9 mouse cellular contexts compared by ENCODE assay signal in the genomic region with DNA sequence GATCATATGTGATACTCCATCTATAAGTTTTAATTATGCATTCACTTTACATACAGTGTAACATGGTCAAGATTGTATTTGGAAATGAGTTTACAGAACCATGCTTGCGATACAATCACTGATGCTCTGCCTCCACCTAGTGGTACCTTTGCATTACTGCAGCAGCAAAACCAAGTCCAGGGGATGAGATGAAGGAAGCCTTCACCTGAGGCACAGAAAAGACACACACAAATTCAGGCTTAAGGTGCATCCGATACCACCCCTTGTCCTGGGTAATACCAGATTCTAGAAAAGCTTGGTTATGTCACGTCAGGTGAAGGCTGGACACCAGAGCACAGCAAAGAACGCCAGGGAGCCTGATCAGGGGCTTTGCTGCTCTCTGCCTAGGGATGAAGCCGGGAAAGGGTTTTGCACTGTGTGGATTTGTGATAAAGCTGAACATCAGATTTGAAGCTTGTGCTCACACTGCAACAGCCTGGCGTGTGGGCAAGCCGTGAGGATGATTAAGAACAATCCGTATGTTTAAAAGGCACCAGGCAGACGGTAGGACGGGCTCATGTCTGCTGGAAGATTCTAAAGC. TPM values are rescaled to one million over a fixed set of nuclear protein-coding genes. Genes with fewer than 3 reads are reported as not detected.
DNase-seq lines count a peak whose midpoint lies in the region; ATAC-seq and TF ChIP-seq lines count a peak whose summit lies in the region.
"Had no signal": no experiment of that assay in that cellular context is flagged by ENCODE, and none has a peak within 500 bp of the region (broad histone marks: within the 10 kb centered on the region; RNA-seq: fewer than 3 reads in every experiment).

No protein-coding gene starts in this region.

- H3K4me1 ChIP-seq in spleen, adult 2 months (ENCODE audit: control insufficient read depth, insufficient read depth, insufficient read length), result no peaks in the 10 kb centered on the region
- 0 out of 2 replicates have a peak, but pooled peaks cover 3% of the 10 kb centered on the region for H3K4me1 ChIP-seq in kidney, embryonic 14.5 days (ENCODE audit: control insufficient read depth, insufficient read depth, low read length)
- H3K4me1 ChIP-seq in limb, embryonic 10.5 days, result no peaks in the 10 kb centered on the region
- H3K4me1 ChIP-seq: embryonic facial prominence, embryonic 12.5 days had no signal

- peak; percentile 67; the same call in 1 of the 2 replicates for TF ChIP-seq CTCF in spleen, adult 2 months (IDR thresholded peaks at IDR 0.05; ENCODE audit: extremely low read depth, insufficient read depth, insufficient read length, insufficient replicate concordance)

- no peak overlapping the region for H3K4me3 ChIP-seq in spleen, adult 2 months (ENCODE audit: extremely low read depth, insufficient read depth, insufficient read length)
- no peak overlapping the region for H3K4me3 ChIP-seq in kidney, embryonic 14.5 days (ENCODE audit: low read length)
- H3K4me3 ChIP-seq in limb, embryonic 10.5 days, result no peak overlapping the region
- H3K4me3 ChIP-seq: embryonic facial prominence, embryonic 12.5 days had no signal

- H3K4me2 ChIP-seq in kidney, embryonic 14.5 days (replicated peaks; ENCODE audit: low read depth, low read length), result no peak overlapping the region
- H3K4me2 ChIP-seq: embryonic facial prominence, embryonic 12.5 days had no signal

- H3K9ac ChIP-seq in kidney, embryonic 14.5 days (ENCODE audit: low read depth, low read length), result no peak overlapping the region
- H3K9ac ChIP-seq: embryonic facial prominence, embryonic 12.5 days had no signal

- 46% methylated on average over 10 of the region's 10 CpGs for WGBS in spleen, adult 2 months
- 41% methylated on average over 10 of the region's 10 CpGs for WGBS in kidney, embryonic 14.5 days
- 48% methylated on average over 10 of the region's 10 CpGs for WGBS in limb, embryonic 10.5 days

- no peak for TF ChIP-seq POLR2A in spleen, adult 2 months (IDR thresholded peaks at IDR 0.05; ENCODE audit: low read depth, low read length)

- no peaks in the 10 kb centered on the region for H3K27me3 ChIP-seq in spleen, adult 2 months (ENCODE audit: control insufficient read depth, insufficient read depth, low read length)
- no peaks in the 10 kb centered on the region for H3K27me3 ChIP-seq in kidney, embryonic 14.5 days (ENCODE audit: control insufficient read depth, insufficient read depth, low read length)
- no peaks in the 10 kb centered on the region for H3K27me3 ChIP-seq in limb, embryonic 10.5 days (ENCODE audit: low read depth, poor library complexity, severe bottlenecking)
- H3K27me3 ChIP-seq: embryonic facial prominence, embryonic 12.5 days had no signal

- DNase-seq in spleen, adult 2 months (ENCODE audit: low read depth in 1 of 2, low spot score in 2 of 2), result peak; percentile 4 to 40
- DNase-seq in spleen, adult 12 weeks (ENCODE audit: low spot score), result no peak
- DNase-seq in cerebellum, adult 8-10 months, result peak; percentile 65
- DNase-seq in frontal cortex, adult 2 months (ENCODE audit: extremely low spot score in 1 of 2, low spot score in 1 of 2), result peak; percentile 67 to 87
- peak; percentile 64 for DNase-seq in limb, embryonic 10.5 days (ENCODE audit: low spot score)
- peak; percentile 61 for DNase-seq in neural tube, embryonic 10.5 days (ENCODE audit: extremely low spot score, low spot score)
- DNase-seq in yolk sac, embryonic 10.5 days (ENCODE audit: low spot score), result peak; percentile 22

- ATAC-seq in kidney, embryonic 14.5 days (ENCODE audit: low FRiP score, low TSS enrichment), result peak; percentile 24

- no peak overlapping the region for H3K27ac ChIP-seq in spleen, adult 2 months (ENCODE audit: insufficient read depth, low read length)
- H3K27ac ChIP-seq in kidney, embryonic 14.5 days (ENCODE audit: low read depth, low read length), result no peak overlapping the region
- H3K27ac ChIP-seq in limb, embryonic 10.5 days, result no peak overlapping the region
- H3K27ac ChIP-seq: embryonic facial prominence, embryonic 12.5 days had no signal

- no peaks in the 10 kb centered on the region for H3K9me3 ChIP-seq in kidney, embryonic 14.5 days (ENCODE audit: control insufficient read depth, low read length)
- H3K9me3 ChIP-seq in limb, embryonic 10.5 days (replicated peaks), result no peaks in the 10 kb centered on the region
- H3K9me3 ChIP-seq: embryonic facial prominence, embryonic 12.5 days had no signal

- H3K36me3 ChIP-seq in spleen, adult 2 months (ENCODE audit: control insufficient read depth, insufficient read depth, low read length), result peaks cover 8% of the 10 kb centered on the region
- H3K36me3 ChIP-seq in kidney, embryonic 14.5 days (ENCODE audit: control insufficient read depth, insufficient read depth, low read length), result peaks cover 7% of the 10 kb centered on the region
- peaks cover 21% of the 10 kb centered on the region for H3K36me3 ChIP-seq in limb, embryonic 10.5 days

RNA-seq across cellular contexts. Expression of a gene that starts 29.4 kb away (rescaled TPM):
- polyA plus RNA-seq in spleen, adult 2 months (2012; rRNA removed), result 22.3 and 22.7 TPM in 2 replicates
- 119 and 127 TPM in 2 replicates for polyA plus RNA-seq in frontal cortex, adult 2 months (2012; rRNA removed)
- polyA plus RNA-seq in kidney, embryonic 14.5 days (2014; fragmentation: Nextera tagmentation; extraction: Ambion mirVana), result 48.0 and 55.2 TPM in 2 replicates
- 27.9 and 32.0 TPM in 2 replicates for polyA plus RNA-seq in limb, embryonic 10.5 days (2016; fragmentation: Nextera tagmentation; extraction: Ambion mirVana)

RNA-seq across cellular contexts. Expression of a gene that starts 40.6 kb away (rescaled TPM):
- polyA plus RNA-seq in spleen, adult 2 months (2012; rRNA removed), result 0.08 TPM in 2 replicates
- 35.6 and 38.5 TPM in 2 replicates for polyA plus RNA-seq in frontal cortex, adult 2 months (2012; rRNA removed)
- polyA plus RNA-seq in kidney, embryonic 14.5 days (2014; fragmentation: Nextera tagmentation; extraction: Ambion mirVana), result 6.3 and 6.8 TPM in 2 replicates
- polyA plus RNA-seq in limb, embryonic 10.5 days (2016; fragmentation: Nextera tagmentation; extraction: Ambion mirVana), result 5.6 and 7.6 TPM in 2 replicates
